Mouse (Mus musculus) adrenal gland, postnatal 14 days (tissue): Measurements from ENCODE around the gene Myf5. TPM values are rescaled to one million over a fixed set of nuclear protein-coding genes. Genes with fewer than 3 reads are reported as not detected.

ENCODE experiments used
- microRNA-seq, 2 experiments: library from miRNA; unstranded; fragments of <30 nt; microRNA quantifications; one replicate each; pipeline ENCODE4 v1.2.0; 2021
- total RNA-seq: library from RNA; stranded (reverse); gene quantifications from 2 replicates; pipeline ENCODE4 v1.2.3, GENCODE M21; 2021

The Myf5 gene
- total RNA-seq, 1 experiment from 2014 or later: not detected

Small RNA genes lying within 50 kb of the gene (microRNA-seq; reads per million reads assigned to microRNA genes)
- 0 reads per million in 2 experiments for gene Gm44403

Other genes with a start within 250 kb of the Myf5 start
- gene Lin7a, start 214.4 kb downstream of the Myf5 start, total RNA-seq: 1.9 and 3.3 TPM in 2 replicates
- not detected in 2 replicates for gene Myf6, start 8.6 kb upstream of the Myf5 start, total RNA-seq
- gene Ptprq, start 233.9 kb upstream of the Myf5 start, total RNA-seq: 0.19 and 0.41 TPM in 2 replicates